Mouse (Mus musculus): ENCODE data around the gene Lrwd1. TPM values are rescaled to one million over a fixed set of nuclear protein-coding genes. Genes with fewer than 3 reads are reported as not detected.

Lrwd1 gene
- polyA plus RNA-seq, 1 experiment from 2014 or later = 21.8 TPM

Small RNAs within 50 kb of the gene (microRNA-seq; reads per million reads assigned to microRNA genes)
- gene Mir7035 = not detected

Other genes with a start within 250 kb of the Lrwd1 start
- gene Hspb1, start 248.2 kb downstream of the Lrwd1 start, polyA plus RNA-seq (2016; fragmentation: Nextera tagmentation; extraction: Ambion mirVana) = 916 and 1,021 TPM in 2 replicates
- gene Ywhag, start 201.5 kb downstream of the Lrwd1 start, polyA plus RNA-seq (2016; fragmentation: Nextera tagmentation; extraction: Ambion mirVana) = 214 and 222 TPM in 2 replicates
- gene Ssc4d, start 161.5 kb downstream of the Lrwd1 start, polyA plus RNA-seq (2016; fragmentation: Nextera tagmentation; extraction: Ambion mirVana) = 0.70 and 1.6 TPM in 2 replicates
- gene Zp3, start 156.0 kb downstream of the Lrwd1 start, polyA plus RNA-seq (2016; fragmentation: Nextera tagmentation; extraction: Ambion mirVana) = 0.13 TPM in 1 of 2 replicates, not detected in the other
- 28.7 and 29.9 TPM in 2 replicates for gene Dtx2, start 141.3 kb downstream of the Lrwd1 start, polyA plus RNA-seq (2016; fragmentation: Nextera tagmentation; extraction: Ambion mirVana)
- gene Upk3b, start 97.6 kb downstream of the Lrwd1 start, polyA plus RNA-seq (2016; fragmentation: Nextera tagmentation; extraction: Ambion mirVana) = 60.2 and 60.5 TPM in 2 replicates
- 0.40 and 0.50 TPM in 2 replicates for gene Upk3bl, start 81.6 kb downstream of the Lrwd1 start, polyA plus RNA-seq (2016; fragmentation: Nextera tagmentation; extraction: Ambion mirVana)
- 1.0 and 1.6 TPM in 2 replicates for gene Rasa4, start 52.2 kb downstream of the Lrwd1 start, polyA plus RNA-seq (2016; fragmentation: Nextera tagmentation; extraction: Ambion mirVana)
- gene Polr2j, start 19.4 kb downstream of the Lrwd1 start, polyA plus RNA-seq (2016; fragmentation: Nextera tagmentation; extraction: Ambion mirVana) = 147 and 161 TPM in 2 replicates
- 14.4 and 16.8 TPM in 2 replicates for gene Alkbh4, start 72 bp upstream of the Lrwd1 start, polyA plus RNA-seq (2016; fragmentation: Nextera tagmentation; extraction: Ambion mirVana)
- gene Orai2, start 34.6 kb upstream of the Lrwd1 start, polyA plus RNA-seq (2016; fragmentation: Nextera tagmentation; extraction: Ambion mirVana) = 3.0 and 3.1 TPM in 2 replicates
- 41.8 and 48.1 TPM in 2 replicates for gene Prkrip1, start 62.9 kb upstream of the Lrwd1 start, polyA plus RNA-seq (2016; fragmentation: Nextera tagmentation; extraction: Ambion mirVana)
- 1.5 and 1.9 TPM in 2 replicates for gene Sh2b2, start 110.5 kb upstream of the Lrwd1 start, polyA plus RNA-seq (2016; fragmentation: Nextera tagmentation; extraction: Ambion mirVana)

Data from heart, embryonic 12.5 days (tissue).